Mouse (Mus musculus) activated CD4-positive, CD25-positive, alpha-beta regulatory T cell, adult 4 months (primary cell): ENCODE data around the gene Ctsq. TPM values are rescaled to one million over a fixed set of nuclear protein-coding genes. Genes with fewer than 3 reads are reported as not detected.
"Not testable (repeated sequence)": the region's sequence is repeated elsewhere in the genome, so short reads cannot be mapped to it uniquely, and the experiment has no call there.

Experiments
- ATAC-seq: one replicate; pipeline ENCODE4 v1.8.0; 2017
- polyA plus RNA-seq, 2 experiments: library from polyadenylated mRNA; unstranded; fragments of 100-300 nt; shearing (Covaris generic); gene quantifications; one replicate each; pipeline ENCODE4 v1.2.1; 2017

Ctsq gene
- polyA plus RNA-seq = not detected

DNA sequence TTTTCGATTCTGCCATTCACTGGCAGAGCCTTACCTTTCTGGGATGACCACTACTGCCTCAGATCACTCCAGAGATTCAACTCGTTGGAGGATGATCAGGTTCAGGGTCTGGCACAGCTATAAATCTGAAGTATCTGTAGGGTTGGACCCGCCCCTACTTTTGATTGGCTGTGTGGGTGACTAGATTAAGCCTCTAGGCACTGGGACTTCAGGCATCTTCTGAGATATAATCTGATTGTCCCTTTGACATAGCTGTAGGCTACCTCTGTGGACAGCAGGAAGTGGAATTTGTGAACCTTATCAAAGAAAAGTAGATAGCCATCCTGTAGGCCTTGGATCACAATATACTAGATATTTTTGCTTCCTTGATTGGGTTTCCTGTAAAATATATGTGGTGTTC is at the start of gene Ctsq:
Gene Ctsq (minus strand): TSS at position 101 of the 400 bp plus-strand sequence.
- no peak for ATAC-seq

GRCm38 (mm10) chr13:61022785-61023184 is 17.6 kb downstream of the Ctsq start:
- no peak for ATAC-seq

- ATAC-seq = no peak
Measured at GRCm38 (mm10) chr13:61021844-61022243, 18.6 kb downstream of the Ctsq start.

DNA sequence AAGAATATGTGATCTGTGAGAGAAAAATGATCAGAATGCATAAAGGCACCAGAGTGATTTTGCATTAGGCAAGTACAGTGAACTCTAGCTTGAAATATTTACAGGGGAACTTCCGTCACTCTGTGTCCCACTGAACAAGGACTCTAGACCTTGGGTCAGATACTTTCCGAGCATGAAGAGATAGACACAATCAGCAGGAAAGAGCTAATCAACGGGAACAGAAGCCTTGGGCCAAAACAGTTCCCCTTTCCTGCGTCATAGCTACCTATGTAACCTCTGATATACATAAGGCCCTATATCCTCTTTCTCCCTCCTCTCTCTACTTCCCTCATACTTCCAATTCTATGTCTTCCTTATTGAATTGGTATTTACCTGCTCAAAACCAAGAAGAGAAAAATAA is 30.3 kb downstream of the Ctsq start:
- no peak for ATAC-seq

GRCm38 (mm10) chr13:61005859-61006258 is 34.6 kb downstream of the Ctsq start, which contains the start of gene Ctsj:
Gene Ctsj, minus strand, starts transcription at chr13:61005959.
- no peak for ATAC-seq

DNA sequence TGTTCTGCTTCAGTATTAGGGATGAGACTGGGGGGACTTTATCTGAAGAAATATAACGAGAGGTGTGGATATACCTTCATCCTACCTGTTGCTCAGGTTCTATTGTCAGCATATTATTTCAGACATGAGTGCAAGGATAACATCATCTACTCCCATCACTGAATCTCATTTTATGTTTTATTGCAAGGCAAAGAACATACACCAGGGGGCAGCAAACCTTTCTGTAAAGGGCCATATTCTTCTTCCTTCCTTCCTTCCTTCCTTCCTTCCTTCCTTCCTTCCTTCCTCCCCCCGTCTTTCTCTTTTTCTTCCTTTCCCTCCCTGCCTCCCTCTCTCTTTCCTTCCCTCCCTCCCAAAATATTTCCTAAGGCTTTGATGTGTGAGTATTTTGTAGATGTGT is 42.8 kb downstream of the Ctsq start:
- no peak for ATAC-seq

GRCm38 (mm10) chr13:60986915-60987314 is 53.5 kb downstream of the Ctsq start:
- not testable (repeated sequence) for ATAC-seq

Other genes with a start within 250 kb of the Ctsq start
- not detected for gene Ctsll3, start 237.8 kb downstream of the Ctsq start, polyA plus RNA-seq
- 1 to 10 TPM in 1 of 2 experiments, not detected in 1; 1.7 TPM for gene 4930486L24Rik, start 176.2 kb downstream of the Ctsq start, polyA plus RNA-seq
- gene Gm49392, start 143.7 kb downstream of the Ctsq start, polyA plus RNA-seq = 1 to 10 TPM in 1 of 2 experiments, not detected in 1; 1.1 TPM
- gene Ctla2b, start 143.2 kb downstream of the Ctsq start, polyA plus RNA-seq = 10 to 100 TPM in 1 of 2 experiments, 1 to 10 TPM in 1; 6.0 to 10.1 TPM
- not detected for gene Tpbpb, start 135.8 kb downstream of the Ctsq start, polyA plus RNA-seq
- not detected for gene Gm49393, start 105.0 kb downstream of the Ctsq start, polyA plus RNA-seq
- gene Gm49391, start 104.1 kb downstream of the Ctsq start, polyA plus RNA-seq = 1 to 10 TPM in 1 of 2 experiments, under 1 TPM in 1; 0.99 to 2.0 TPM
- 10 to 100 TPM; 52.2 to 59.2 TPM for gene Ctla2a, start 104.0 kb downstream of the Ctsq start, polyA plus RNA-seq
- gene Tpbpa, start 98.6 kb downstream of the Ctsq start, polyA plus RNA-seq = not detected
- gene Ctsj, start 34.7 kb downstream of the Ctsq start, polyA plus RNA-seq = not detected
- gene Ctsr, start 123.6 kb upstream of the Ctsq start, polyA plus RNA-seq = not detected
- gene Cts6, start 162.8 kb upstream of the Ctsq start, polyA plus RNA-seq = not detected
- gene Cts8, start 214.7 kb upstream of the Ctsq start, polyA plus RNA-seq = under 1 TPM in 1 of 2 experiments, not detected in 1; 0.17 TPM
- gene Gm49398, start 248.2 kb upstream of the Ctsq start, polyA plus RNA-seq = not detected